Comparison of ENCODE assay signal across 20 mouse cellular contexts in genomic region chr16:91601081-91601480, GRCm38 (mm10).
"Had no signal": no experiment of that assay in that cellular context is flagged by ENCODE, and none has a peak within 500 bp of the region (broad histone marks: within the 10 kb centered on the region; RNA-seq: fewer than 3 reads in every experiment).

No protein-coding gene starts in this region.

- H3K27ac ChIP-seq: liver, embryonic 13.5 days; liver, embryonic 15.5 days; midbrain, embryonic 10.5 days; midbrain, embryonic 12.5 days; neural tube, embryonic 13.5 days; neural tube, embryonic 15.5 days had no signal

- ATAC-seq: liver, postnatal 0 days; midbrain, embryonic 16.5 days had no signal

- DNase-seq: liver, embryonic 13.5 days; liver, postnatal 0 days; lung, embryonic 14.5 days; midbrain, embryonic 14.5 days; retina, postnatal 1 day; right cerebral cortex, adult 18-20 months; right cerebral cortex, postnatal 25 days; right cerebral cortex, postnatal 4 days; spleen, adult 18-20 months; thymus, adult 18-20 months; thymus, postnatal 14 days; thymus, postnatal 36 days had no signal

- H3K4me2 ChIP-seq: liver, embryonic 11.5 days; liver, embryonic 13.5 days; liver, embryonic 15.5 days; lung, embryonic 14.5 days; midbrain, embryonic 12.5 days; neural tube, embryonic 13.5 days; neural tube, embryonic 15.5 days had no signal

- H3K4me3 ChIP-seq: liver, embryonic 13.5 days; liver, embryonic 15.5 days; midbrain, embryonic 10.5 days; midbrain, embryonic 12.5 days; myocyte; neural tube, embryonic 13.5 days; neural tube, embryonic 15.5 days had no signal

- H3K9me3 ChIP-seq: liver, embryonic 13.5 days; liver, embryonic 15.5 days; midbrain, embryonic 10.5 days; midbrain, embryonic 12.5 days; neural tube, embryonic 13.5 days; neural tube, embryonic 15.5 days had no signal

- H3K36me3 ChIP-seq: liver, embryonic 13.5 days; liver, embryonic 15.5 days; midbrain, embryonic 10.5 days; midbrain, embryonic 12.5 days; neural tube, embryonic 13.5 days; neural tube, embryonic 15.5 days had no signal

- H3K9ac ChIP-seq: liver, embryonic 13.5 days; liver, embryonic 15.5 days; liver, postnatal 0 days; lung, embryonic 14.5 days; midbrain, embryonic 12.5 days; neural tube, embryonic 13.5 days; neural tube, embryonic 15.5 days had no signal
